Mouse (Mus musculus): ENCODE measurements at regions not wholly inside any gene's neighbourhood (a gene's known extent, or its start where the extent isn't known, plus 50 kb on each side); places are given as distances from the start of the nearest gene placed in this dataset.

- Histone ChIP-seq H3K4me1 (replicated peaks; ENCODE audit: control insufficient read depth, insufficient read depth) (no peaks in the 10 kb centered on the region), H3K9ac (ENCODE audit: low read length) (no peak overlapping the region), H3K27ac (replicated peaks) (no peak overlapping the region), H3K27me3 (ENCODE audit: control insufficient read depth, insufficient read depth, low read length) (no peaks in the 10 kb centered on the region), H3K4me3 (ENCODE audit: low read depth, low read length) (no peak overlapping the region), H3K4me2 (replicated peaks; ENCODE audit: low read depth) (no peak overlapping the region), H3K9me3 (ENCODE audit: control insufficient read depth, low read length) (no peaks in the 10 kb centered on the region), H3K36me3 (ENCODE audit: control insufficient read depth, insufficient read depth, low read length) (no peaks in the 10 kb centered on the region)
- DNase-seq (ENCODE audit: low spot score) (no peak), ATAC-seq (ENCODE audit: low FRiP score, low TSS enrichment) (no peak)
- TF ChIP-seq CTCF (IDR thresholded peaks at IDR 0.05; ENCODE audit: low read depth) (no peak), EP300 (optimal IDR thresholded peaks at IDR 0.05) (no peak)
- 73% methylated on average over 6 of the region's 6 CpGs for WGBS
These were observed 75.2 kb upstream of the 1700020N01Rik start for GRCm38 (mm10) chr10:21517721-21518120.

GRCm38 (mm10) chr10:21520854-21521253, 72.1 kb upstream of the 1700020N01Rik start:
- WGBS, result 82% methylated on average over 9 of the region's 9 CpGs
- no peak overlapping the region for H3K4me3 ChIP-seq (ENCODE audit: low read depth, low read length)
- H3K9ac ChIP-seq (ENCODE audit: low read length), result no peak overlapping the region
- no peaks in the 10 kb centered on the region for H3K9me3 ChIP-seq (ENCODE audit: control insufficient read depth, low read length)
- no peaks in the 10 kb centered on the region for H3K4me1 ChIP-seq (replicated peaks; ENCODE audit: control insufficient read depth, insufficient read depth)
- TF ChIP-seq CTCF (IDR thresholded peaks at IDR 0.05; ENCODE audit: low read depth) (no peak), EP300 (optimal IDR thresholded peaks at IDR 0.05) (no peak)
- DNase-seq (ENCODE audit: low spot score) (no peak), ATAC-seq (ENCODE audit: low FRiP score, low TSS enrichment) (no peak)
- no peaks in the 10 kb centered on the region for H3K27me3 ChIP-seq (ENCODE audit: control insufficient read depth, insufficient read depth, low read length)
- no peaks in the 10 kb centered on the region for H3K36me3 ChIP-seq (ENCODE audit: control insufficient read depth, insufficient read depth, low read length)
- H3K4me2 ChIP-seq (replicated peaks; ENCODE audit: low read depth), result no peak overlapping the region
- no peak overlapping the region for H3K27ac ChIP-seq (replicated peaks)

- H3K27ac ChIP-seq (replicated peaks), result no peak overlapping the region
- TF ChIP-seq EP300 (optimal IDR thresholded peaks at IDR 0.05), result no peak
- TF ChIP-seq CTCF (IDR thresholded peaks at IDR 0.05; ENCODE audit: low read depth), result no peak
- H3K4me1 ChIP-seq (replicated peaks; ENCODE audit: control insufficient read depth, insufficient read depth), result no peaks in the 10 kb centered on the region
- H3K4me2 ChIP-seq (replicated peaks; ENCODE audit: low read depth), result no peak overlapping the region
- no peaks in the 10 kb centered on the region for H3K9me3 ChIP-seq (ENCODE audit: control insufficient read depth, low read length)
- H3K36me3 ChIP-seq (ENCODE audit: control insufficient read depth, insufficient read depth, low read length), result no peaks in the 10 kb centered on the region
- ATAC-seq (ENCODE audit: low FRiP score, low TSS enrichment) (no peak), DNase-seq (ENCODE audit: low spot score) (no peak)
- H3K4me3 ChIP-seq (ENCODE audit: low read depth, low read length), result no peak overlapping the region
- H3K27me3 ChIP-seq (ENCODE audit: control insufficient read depth, insufficient read depth, low read length), result no peaks in the 10 kb centered on the region
- H3K9ac ChIP-seq (ENCODE audit: low read length), result no peak overlapping the region
- 51% methylated on average over 2 of the region's 2 CpGs for WGBS
These were observed 67.4 kb upstream of the 1700020N01Rik start for GRCm38 (mm10) chr10:21525555-21525954.

GRCm38 (mm10) chr10:21528396-21528795, 64.5 kb upstream of the 1700020N01Rik start:
- Histone ChIP-seq H3K4me3 (ENCODE audit: low read depth, low read length) (no peak overlapping the region), H3K4me1 (replicated peaks; ENCODE audit: control insufficient read depth, insufficient read depth) (no peaks in the 10 kb centered on the region), H3K36me3 (ENCODE audit: control insufficient read depth, insufficient read depth, low read length) (no peaks in the 10 kb centered on the region), H3K27ac (replicated peaks) (no peak overlapping the region), H3K9me3 (ENCODE audit: control insufficient read depth, low read length) (no peaks in the 10 kb centered on the region), H3K4me2 (replicated peaks; ENCODE audit: low read depth) (no peak overlapping the region), H3K9ac (ENCODE audit: low read length) (no peak overlapping the region), H3K27me3 (ENCODE audit: control insufficient read depth, insufficient read depth, low read length) (no peaks in the 10 kb centered on the region)
- ATAC-seq (ENCODE audit: low FRiP score, low TSS enrichment) (no peak), DNase-seq (ENCODE audit: low spot score) (no peak)
- TF ChIP-seq EP300 (optimal IDR thresholded peaks at IDR 0.05), result no peak
- TF ChIP-seq CTCF (IDR thresholded peaks at IDR 0.05; ENCODE audit: low read depth), result no peak
- 83% methylated on average over 3 of the region's 3 CpGs for WGBS

GRCm38 (mm10) chr10:21529098-21529749, 63.7 kb upstream of the 1700020N01Rik start:
- Histone ChIP-seq H3K4me1 (replicated peaks; ENCODE audit: control insufficient read depth, insufficient read depth) (no peaks in the 10 kb centered on the region), H3K36me3 (ENCODE audit: control insufficient read depth, insufficient read depth, low read length) (no peaks in the 10 kb centered on the region), H3K9ac (ENCODE audit: low read length) (no peak overlapping the region), H3K9me3 (ENCODE audit: control insufficient read depth, low read length) (no peaks in the 10 kb centered on the region), H3K27ac (replicated peaks) (no peak overlapping the region), H3K27me3 (ENCODE audit: control insufficient read depth, insufficient read depth, low read length) (no peaks in the 10 kb centered on the region), H3K4me2 (replicated peaks; ENCODE audit: low read depth) (no peak overlapping the region), H3K4me3 (ENCODE audit: low read depth, low read length) (no peak overlapping the region)
- ATAC-seq (ENCODE audit: low FRiP score, low TSS enrichment) (no peak), DNase-seq (ENCODE audit: low spot score) (no peak)
- TF ChIP-seq EP300 (optimal IDR thresholded peaks at IDR 0.05) (no peak), CTCF (IDR thresholded peaks at IDR 0.05; ENCODE audit: low read depth) (peak; percentile 36)
- 72% methylated on average over 10 of the region's 10 CpGs for WGBS

- WGBS, result 38% methylated on average over 1 of the region's 1 CpGs
- H3K9me3 ChIP-seq (ENCODE audit: control insufficient read depth, low read length), result no peaks in the 10 kb centered on the region
- peak; percentile 54; the same call in 1 of the 2 replicates for ATAC-seq (ENCODE audit: low FRiP score, low TSS enrichment)
- no peak overlapping the region for H3K4me3 ChIP-seq (ENCODE audit: low read depth, low read length)
- TF ChIP-seq CTCF (IDR thresholded peaks at IDR 0.05; ENCODE audit: low read depth) (no peak), EP300 (optimal IDR thresholded peaks at IDR 0.05) (no peak)
- H3K4me2 ChIP-seq (replicated peaks; ENCODE audit: low read depth), result no peak overlapping the region
- no peak overlapping the region for H3K27ac ChIP-seq (replicated peaks)
- peak; percentile 55 for DNase-seq (ENCODE audit: low spot score)
- H3K27me3 ChIP-seq (ENCODE audit: control insufficient read depth, insufficient read depth, low read length), result no peaks in the 10 kb centered on the region
- no peaks in the 10 kb centered on the region for H3K36me3 ChIP-seq (ENCODE audit: control insufficient read depth, insufficient read depth, low read length)
- H3K4me1 ChIP-seq (replicated peaks; ENCODE audit: control insufficient read depth, insufficient read depth), result no peaks in the 10 kb centered on the region
- H3K9ac ChIP-seq (ENCODE audit: low read length), result no peak overlapping the region
These were observed 60.8 kb upstream of the 1700020N01Rik start for GRCm38 (mm10) chr10:21532142-21532541.
